Mouse (Mus musculus) forebrain, embryonic 11.5 days (tissue): ENCODE data around the gene Lrrc74a. TPM values are rescaled to one million over a fixed set of nuclear protein-coding genes. Genes with fewer than 3 reads are reported as not detected.
A peak's percentile ranks its signal among the peaks of the same experiment; 100 is the strongest.

Source experiments
- ATAC-seq: fragments of 200-750 bp; cut with Nextera tagmentation; replicated peaks from 2 replicates; pipeline ENCODE4 v1.8.0; 2017; ENCODE audit warnings: moderate TSS enrichment; ENCODE audit not compliant: low FRiP score
- DNase-seq: peaks from one replicate; pipeline ENCODE4 v3.0.0-alpha.2; 2017; ENCODE audit warnings: low spot score
- H3K27ac ChIP-seq: fragments of 300-500 bp; sonication (generic); 2 replicates; pipeline ENCODE4 v1.5.1; 2014; ENCODE audit warnings: low read depth, low read length
- H3K27me3 ChIP-seq: fragments of 300-500 bp; sonication (generic); 2 replicates; pipeline ENCODE4 v1.6.1; 2014; ENCODE audit warnings: mild to moderate bottlenecking, low read length, mixed read lengths; ENCODE audit not compliant: control insufficient read depth, insufficient read depth
- H3K36me3 ChIP-seq: fragments of 300-500 bp; sonication (generic); 2 replicates; pipeline ENCODE4 v1.6.1; 2014; ENCODE audit warnings: mild to moderate bottlenecking, low read length, moderate library complexity, mixed read lengths; ENCODE audit not compliant: control insufficient read depth, insufficient read depth
- H3K4me1 ChIP-seq: fragments of 300-500 bp; sonication (generic); replicated peaks from 2 replicates; pipeline ENCODE4 v1.6.1; 2014; ENCODE audit warnings: low read length, mixed read lengths; ENCODE audit not compliant: control insufficient read depth, insufficient read depth
- H3K4me2 ChIP-seq: fragments of 300-500 bp; sonication (generic); 2 replicates; pipeline ENCODE4 v1.6.1; 2014; ENCODE audit warnings: low read depth, mild to moderate bottlenecking, low read length, moderate library complexity, mixed read lengths; ENCODE audit not compliant: severe bottlenecking
- H3K4me3 ChIP-seq: fragments of 300-500 bp; sonication (generic); 2 replicates; pipeline ENCODE4 v1.5.1; 2014; ENCODE audit warnings: low read depth, low read length
- H3K9ac ChIP-seq: fragments of 300-500 bp; sonication (generic); 2 replicates; pipeline ENCODE4 v1.6.1; 2014; ENCODE audit warnings: low read length
- H3K9me3 ChIP-seq: fragments of 300-500 bp; sonication (generic); 2 replicates; pipeline ENCODE4 v1.6.1; 2016; ENCODE audit warnings: low read length, mixed read lengths; ENCODE audit not compliant: control insufficient read depth
- WGBS: fragments of 180-500 bp; shearing (Covaris S2); extraction: QIAGEN DNeasy Blood & Tissue Kit; methylation state at CpG from one replicate; pipeline ENCODE4 v1.1.7; 2014; 5-methylcytosine and 5-hydroxymethylcytosine counted together
- polyA plus RNA-seq: library from polyadenylated mRNA; unstranded; fragments of >200 nt; fragmentation: Nextera tagmentation; extraction: Ambion mirVana; gene quantifications from 2 replicates; pipeline ENCODE4 v1.2.1, GENCODE M21; 2014

Gene Lrrc74a
- polyA plus RNA-seq, 1 experiment from 2014 or later, result not detected

DNA sequence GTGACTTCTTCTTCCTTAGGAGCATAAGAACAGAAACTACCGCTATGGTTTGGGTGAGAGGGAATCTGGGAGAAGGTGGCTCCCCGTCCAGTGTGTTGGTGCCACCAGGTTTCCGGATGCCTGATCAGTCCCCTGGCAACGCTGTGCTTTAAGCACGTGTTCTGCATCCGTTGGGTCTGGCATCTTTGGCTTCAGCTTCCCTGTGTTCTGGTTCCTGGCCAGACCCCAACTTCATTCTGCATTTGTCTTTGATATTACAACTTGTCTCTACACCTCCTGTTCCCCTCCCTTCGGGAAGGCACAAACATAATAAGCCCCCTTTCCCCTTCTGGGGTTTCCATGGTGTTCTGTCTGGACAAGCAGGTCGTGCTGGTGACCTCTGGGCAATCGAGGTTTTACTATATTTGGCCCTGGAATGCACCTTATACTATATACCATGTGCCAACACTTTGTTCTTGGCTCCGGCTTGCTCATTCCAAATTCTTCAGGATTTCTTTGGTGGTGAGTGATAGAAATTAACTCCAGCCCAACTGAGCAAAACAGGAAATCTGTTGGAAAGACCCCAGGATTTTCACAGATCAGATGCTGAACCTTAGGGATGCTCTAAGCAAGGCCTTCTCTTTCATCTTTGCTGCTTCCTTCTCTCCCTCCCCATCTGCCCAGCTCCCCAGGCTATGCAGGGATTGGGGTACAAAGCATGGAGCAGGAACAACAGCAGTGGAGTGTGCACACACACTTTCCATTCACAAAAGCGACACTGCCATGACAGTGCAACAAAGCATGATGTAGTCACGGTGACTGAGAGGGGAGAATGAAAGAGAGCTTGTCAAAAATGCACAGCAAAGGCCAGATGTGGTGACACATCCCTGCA is 52.2 kb downstream of the Lrrc74a start:
- ATAC-seq, result peak; percentile 55
- DNase-seq, result no peak

DNA sequence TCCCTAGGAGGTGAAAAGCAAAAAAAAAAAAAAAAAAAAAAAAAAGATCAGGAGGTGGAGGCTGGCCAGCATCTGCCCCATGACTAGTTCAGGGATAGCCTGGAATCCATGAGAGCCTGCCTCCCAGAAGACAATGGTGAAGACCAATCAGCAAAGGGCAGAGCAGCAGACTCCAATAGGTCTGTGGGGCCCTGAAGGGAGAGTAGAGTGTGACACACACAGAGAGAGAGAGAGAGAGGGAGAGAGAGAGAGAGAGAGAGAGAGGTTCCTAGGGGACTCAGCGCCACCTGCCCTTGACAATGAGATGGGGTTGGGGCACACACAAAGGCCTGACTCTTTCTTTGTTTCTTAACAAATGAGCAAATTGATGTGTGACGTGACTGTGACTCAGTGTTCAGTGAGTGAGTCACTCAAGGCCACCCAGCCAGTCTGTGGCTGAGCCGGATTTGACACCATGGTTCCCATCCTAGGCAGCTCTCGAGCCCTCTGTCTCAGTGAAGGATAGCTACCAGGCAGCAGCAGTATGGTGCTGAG is 52.9 kb downstream of the Lrrc74a start:
- DNase-seq, result peak; percentile 62
- H3K36me3 ChIP-seq, result no peaks in the 10 kb centered on the region
- no peak overlapping the region for H3K9ac ChIP-seq
- H3K4me1 ChIP-seq, result peaks cover 15% of the 10 kb centered on the region
- 26% methylated on average over 4 of the region's 4 CpGs for WGBS
- peak; percentile 82 for ATAC-seq
- H3K27me3 ChIP-seq, result no peaks in the 10 kb centered on the region
- H3K27ac ChIP-seq, result peak overlapping the region; percentile 72; the same call in 1 of the 2 replicates
- no peak overlapping the region for H3K4me2 ChIP-seq
- no peaks in the 10 kb centered on the region for H3K9me3 ChIP-seq
- H3K4me3 ChIP-seq, result no peak overlapping the region

More for the DNA sequence above, 52.2 kb downstream of the Lrrc74a start:
- Histone ChIP-seq H3K4me3 (no peak overlapping the region), H3K27ac (peak overlapping the region; percentile 71; the same call in 1 of the 2 replicates), H3K27me3 (no peaks in the 10 kb centered on the region), H3K36me3 (no peaks in the 10 kb centered on the region), H3K4me1 (peaks cover 15% of the 10 kb centered on the region), H3K4me2 (no peak overlapping the region), H3K9me3 (no peaks in the 10 kb centered on the region), H3K9ac (no peak overlapping the region)
- WGBS, result 50% methylated on average over 12 of the region's 12 CpGs

DNA sequence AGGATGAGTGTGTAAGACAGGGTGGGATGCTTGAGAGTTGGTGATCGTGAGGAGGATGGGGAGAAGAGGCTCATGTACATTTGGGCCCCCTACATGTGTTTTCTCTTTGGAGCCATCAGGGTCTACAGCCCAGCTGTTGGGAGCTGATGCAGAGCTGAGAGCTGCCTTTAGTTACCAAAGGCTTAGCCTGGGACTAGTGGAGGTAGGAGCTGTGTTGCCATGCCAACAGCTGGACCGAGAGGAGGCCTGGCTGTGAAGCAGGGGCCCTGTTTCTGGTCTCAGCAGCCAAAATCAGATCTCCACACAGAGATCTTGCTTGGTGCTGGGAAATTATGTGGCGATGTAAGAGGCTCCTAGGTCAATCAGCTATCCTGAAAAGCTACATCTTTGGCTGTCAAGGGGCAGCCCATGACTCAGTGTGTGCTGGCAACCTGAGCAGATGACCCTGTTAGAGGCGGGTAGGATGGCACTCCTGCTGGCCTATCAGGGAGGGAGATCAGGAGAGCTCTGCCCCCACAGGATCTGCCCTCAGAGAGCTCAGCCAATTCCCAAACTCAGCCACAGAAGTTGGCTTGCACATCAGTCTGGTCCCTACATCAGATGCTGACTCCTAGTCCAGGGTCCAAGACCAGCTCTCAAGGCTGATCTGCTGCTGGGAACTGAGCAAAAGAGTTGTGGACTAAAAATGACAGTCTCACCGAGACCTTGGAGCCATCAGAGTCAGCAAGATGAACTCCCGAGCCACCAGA is 56.1 kb downstream of the Lrrc74a start:
- 48% methylated on average over 6 of the region's 6 CpGs for WGBS

DNA sequence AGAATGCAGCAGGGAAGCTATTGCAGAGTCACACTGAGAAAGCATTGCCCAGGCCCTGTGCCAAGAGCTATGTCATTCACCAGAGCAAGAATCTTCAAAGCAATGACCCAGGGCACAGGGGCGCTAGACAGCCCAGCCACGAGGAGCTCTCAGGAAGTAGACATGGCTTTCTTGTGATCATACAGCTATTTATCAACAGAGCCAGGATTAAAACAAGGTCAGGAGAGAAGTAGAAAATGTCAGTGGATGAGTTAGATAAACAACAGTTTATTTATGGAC is 56.6 kb downstream of the Lrrc74a start:
- Histone ChIP-seq H3K9me3 (no peaks in the 10 kb centered on the region), H3K27ac (no peak overlapping the region), H3K36me3 (no peaks in the 10 kb centered on the region), H3K9ac (no peak overlapping the region), H3K4me2 (no peak overlapping the region), H3K4me1 (peaks cover 18% of the 10 kb centered on the region), H3K4me3 (no peak overlapping the region), H3K27me3 (no peaks in the 10 kb centered on the region)
- ATAC-seq (no peak), DNase-seq (peak; percentile 54)
- WGBS, result 55% methylated on average over 2 of the region's 2 CpGs

More for the DNA sequence above, 56.1 kb downstream of the Lrrc74a start:
- Histone ChIP-seq H3K4me3 (no peak overlapping the region), H3K27me3 (no peaks in the 10 kb centered on the region), H3K27ac (no peak overlapping the region), H3K9ac (no peak overlapping the region; the same call in 1 of the 2 replicates), H3K4me2 (no peak overlapping the region), H3K36me3 (no peaks in the 10 kb centered on the region), H3K4me1 (peaks cover 15% of the 10 kb centered on the region), H3K9me3 (no peaks in the 10 kb centered on the region)
- DNase-seq, result peak; percentile 53
- ATAC-seq, result no peak

DNA sequence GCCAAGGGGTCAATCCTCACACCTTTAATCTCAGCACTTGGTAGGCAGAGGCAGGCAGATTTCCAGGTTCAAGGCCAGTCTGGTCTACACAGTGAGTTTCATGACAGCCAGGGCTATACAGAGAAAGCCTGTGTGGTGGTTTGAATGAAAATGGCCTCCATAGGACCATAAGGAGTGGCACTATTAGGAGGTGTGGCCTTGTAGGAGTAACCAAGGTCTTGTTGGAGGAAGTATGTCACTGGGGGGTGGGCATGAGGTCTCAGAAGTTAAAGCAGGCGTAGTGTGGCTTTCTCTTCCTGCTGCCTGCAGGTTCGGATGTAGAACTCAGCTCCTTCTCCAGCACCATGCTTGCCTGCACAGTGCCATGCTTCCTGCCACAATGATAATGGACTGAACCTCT is 57.8 kb downstream of the Lrrc74a start:
- H3K4me3 ChIP-seq, result no peak overlapping the region
- H3K9ac ChIP-seq, result no peak overlapping the region
- no peaks in the 10 kb centered on the region for H3K27me3 ChIP-seq
- ATAC-seq, result no peak
- H3K4me1 ChIP-seq, result peaks cover 13% of the 10 kb centered on the region
- no peaks in the 10 kb centered on the region for H3K9me3 ChIP-seq
- WGBS, result 87% methylated on average over 2 of the region's 2 CpGs
- no peak overlapping the region for H3K4me2 ChIP-seq
- no peak overlapping the region for H3K27ac ChIP-seq
- H3K36me3 ChIP-seq, result no peaks in the 10 kb centered on the region
- DNase-seq, result no peak

DNA sequence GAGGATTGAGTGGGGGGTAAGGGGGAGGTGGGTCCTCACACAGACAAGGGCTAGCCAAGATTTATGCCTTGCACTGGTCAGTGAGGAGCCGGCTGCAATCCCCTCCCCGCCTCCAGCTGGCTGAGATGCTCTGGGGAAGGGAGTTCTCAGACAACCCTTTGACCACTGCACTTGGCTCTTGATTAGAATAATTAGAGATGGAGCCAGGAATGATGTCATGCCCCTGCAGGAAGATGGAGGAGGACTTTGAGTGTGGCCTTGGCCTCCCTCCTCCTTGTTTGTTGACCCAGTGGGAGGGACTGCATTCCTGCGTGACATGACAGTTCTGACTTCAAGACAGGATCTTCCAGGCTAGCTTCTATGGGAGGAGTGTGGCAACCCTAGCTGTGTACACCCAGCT is 59.7 kb downstream of the Lrrc74a start:
- no peak overlapping the region for H3K4me3 ChIP-seq
- H3K4me1 ChIP-seq, result peaks cover 10% of the 10 kb centered on the region
- ATAC-seq (no peak), DNase-seq (no peak)
- no peak overlapping the region for H3K4me2 ChIP-seq
- 0 out of 2 replicates have a peak overlapping the region, but pooled peaks have one; percentile 27 for H3K9ac ChIP-seq
- H3K9me3 ChIP-seq, result no peaks in the 10 kb centered on the region
- H3K27ac ChIP-seq, result no peak overlapping the region
- 80% methylated on average over 3 of the region's 3 CpGs for WGBS
- H3K36me3 ChIP-seq, result no peaks in the 10 kb centered on the region
- H3K27me3 ChIP-seq, result no peaks in the 10 kb centered on the region

DNA sequence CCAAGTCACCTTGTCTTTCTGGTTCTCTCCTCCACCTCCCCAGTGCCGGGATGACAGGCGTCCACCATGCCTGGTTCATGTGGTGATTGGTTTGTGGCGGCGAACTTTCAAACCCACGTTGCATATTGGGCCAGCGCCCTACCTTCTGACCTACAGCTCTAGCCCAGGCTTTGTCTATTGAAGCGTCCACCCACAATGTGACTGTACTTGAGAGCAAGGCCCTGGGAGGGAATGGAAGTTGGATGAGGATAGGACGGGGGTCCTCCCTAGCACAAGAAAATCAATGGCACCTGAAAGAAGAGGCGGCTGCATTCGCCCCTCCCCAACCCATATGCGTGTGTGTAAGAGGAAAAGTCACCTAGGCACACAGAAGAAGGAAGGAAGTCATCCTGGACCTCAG is 60.2 kb downstream of the Lrrc74a start:
- Histone ChIP-seq H3K4me2 (no peak overlapping the region), H3K9ac (no peak overlapping the region)

DNA sequence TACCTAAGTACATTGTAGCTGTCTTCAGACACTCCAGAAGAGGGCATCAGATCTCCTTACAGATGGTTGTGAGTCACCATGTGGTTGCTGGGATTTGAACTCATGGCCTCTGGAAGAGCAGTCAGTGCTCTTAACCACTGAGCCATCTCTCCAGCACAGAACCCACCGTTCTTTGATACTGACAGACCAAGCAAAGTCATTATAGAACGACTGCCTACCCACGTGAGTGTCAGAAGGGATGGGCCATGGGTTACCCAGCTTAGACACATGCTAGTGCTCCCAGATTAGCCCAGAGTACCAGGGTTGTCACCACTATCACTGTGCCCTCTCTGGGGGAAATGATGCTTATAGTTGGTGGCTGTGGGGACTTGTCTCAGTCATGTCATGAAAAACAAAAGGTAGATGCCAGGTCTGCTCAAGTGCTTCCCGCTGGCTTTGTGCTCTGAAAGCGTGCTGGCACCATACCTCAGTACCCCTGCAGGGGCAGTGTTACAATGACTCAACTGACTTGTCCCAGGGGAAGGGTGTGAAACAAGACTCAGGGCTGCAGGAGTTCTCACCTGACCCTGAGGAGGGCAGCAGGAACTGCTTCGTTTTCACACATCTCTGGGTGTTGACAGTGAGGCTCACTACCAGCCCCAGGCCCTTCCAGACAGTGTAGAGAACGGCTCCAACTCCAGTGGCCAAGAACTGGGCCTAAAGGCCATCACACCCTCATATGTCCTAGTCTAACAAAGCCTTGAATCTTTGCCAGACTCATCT is 61.1 kb downstream of the Lrrc74a start:
- peak; percentile 10; the same call in 1 of the 2 replicates for ATAC-seq
- Histone ChIP-seq H3K9me3 (no peaks in the 10 kb centered on the region), H3K9ac (no peak overlapping the region), H3K27ac (peak overlapping the region; percentile 42; the same call in 1 of the 2 replicates), H3K4me3 (no peak overlapping the region), H3K36me3 (no peaks in the 10 kb centered on the region), H3K4me1 (peaks cover 13% of the 10 kb centered on the region), H3K4me2 (no peak overlapping the region), H3K27me3 (no peaks in the 10 kb centered on the region)
- 58% methylated on average over 7 of the region's 7 CpGs for WGBS
- DNase-seq, result peak; percentile 66

More for the DNA sequence above, 60.2 kb downstream of the Lrrc74a start:
- H3K27me3 ChIP-seq, result no peaks in the 10 kb centered on the region
- H3K27ac ChIP-seq, result no peak overlapping the region
- peaks cover 15% of the 10 kb centered on the region for H3K4me1 ChIP-seq
- H3K4me3 ChIP-seq, result no peak overlapping the region
- no peaks in the 10 kb centered on the region for H3K9me3 ChIP-seq
- ATAC-seq (no peak), DNase-seq (no peak)
- no peaks in the 10 kb centered on the region for H3K36me3 ChIP-seq
- WGBS, result 94% methylated on average over 11 of the region's 11 CpGs
